ENCODE assay signal across 7 mouse cellular contexts in the genomic region with DNA sequence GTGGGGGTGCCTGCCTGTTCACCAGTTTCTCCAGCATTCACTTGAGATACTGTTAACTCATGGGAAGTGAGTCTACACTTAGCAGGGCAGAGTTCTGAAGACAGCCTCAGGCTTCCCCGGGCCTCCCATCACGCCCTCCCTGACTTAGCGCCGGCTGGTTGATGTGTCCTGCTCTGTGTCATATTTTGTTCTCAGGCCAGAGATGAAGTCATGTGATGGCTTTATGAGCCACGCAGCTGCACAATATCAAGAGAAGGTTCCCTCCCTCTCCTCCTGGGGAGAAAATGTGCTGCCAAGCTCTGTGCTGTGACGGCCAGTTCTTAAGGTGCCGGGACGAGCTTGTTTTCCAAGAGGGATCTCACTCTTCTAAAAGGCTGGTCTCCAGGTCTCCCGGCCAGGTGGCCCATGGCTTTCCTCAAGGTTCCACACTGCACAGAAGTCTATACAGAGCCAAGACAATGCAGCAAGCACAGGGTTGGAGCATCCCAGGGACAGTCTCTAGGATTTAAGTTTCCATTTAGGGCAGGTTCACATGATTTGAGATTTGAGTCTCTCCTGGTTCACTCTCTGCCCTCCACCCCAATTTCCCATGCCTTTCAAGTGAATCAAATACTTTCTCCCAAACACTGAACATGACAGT.
DNase-seq lines count a peak whose midpoint lies in the region; ATAC-seq and TF ChIP-seq lines count a peak whose summit lies in the region.

No protein-coding gene starts in this region.

- H3K36me3 ChIP-seq in hindbrain, embryonic 14.5 days (replicated peaks; ENCODE audit: control insufficient read depth, insufficient read depth), result no peaks in the 10 kb centered on the region

- H3K27ac ChIP-seq in cortical plate, adult 2 months (ENCODE audit: insufficient read depth, low read length), result peak overlapping the region; percentile 60
- H3K27ac ChIP-seq in gastrocnemius, adult 2 months, result peak overlapping the region; percentile 68
- no peak overlapping the region for H3K27ac ChIP-seq in hindbrain, embryonic 14.5 days

- ATAC-seq in CD4-positive, CD25-positive, alpha-beta regulatory T cell, adult 4 months, result no peak
- ATAC-seq in hindbrain, embryonic 14.5 days (ENCODE audit: low FRiP score), result no peak

- no peaks in the 10 kb centered on the region for H3K4me1 ChIP-seq in cortical plate, adult 2 months (ENCODE audit: control insufficient read depth, insufficient read depth, low read length)
- H3K4me1 ChIP-seq in hindbrain, embryonic 14.5 days (replicated peaks; ENCODE audit: control insufficient read depth, insufficient read depth, low read length), result peaks cover 1% of the 10 kb centered on the region

- no peaks in the 10 kb centered on the region for H3K27me3 ChIP-seq in hindbrain, embryonic 14.5 days (ENCODE audit: control insufficient read depth, insufficient read depth, low read length)

- TF ChIP-seq POLR2A in cortical plate, adult 2 months (IDR thresholded peaks at IDR 0.05; ENCODE audit: extremely low read depth, insufficient read depth, low read length), result no peak

- H3K9ac ChIP-seq in hindbrain, embryonic 14.5 days, result no peak overlapping the region

- WGBS in hindbrain, embryonic 14.5 days, result 91% methylated on average over 9 of the region's 9 CpGs

- peak; percentile 69 for DNase-seq in gastrocnemius, adult 2 months
- peak; percentile 13 for DNase-seq in kidney, adult 18-20 months
- peak; percentile 67 for DNase-seq in lung, postnatal 25 days (ENCODE audit: low spot score)
- DNase-seq in hindbrain, embryonic 14.5 days (ENCODE audit: low spot score), result no peak
- no peak for DNase-seq in left cerebral cortex, postnatal 10 days (ENCODE audit: extremely low spot score in 1 of 2, low spot score in 2 of 2)

- H3K4me2 ChIP-seq in hindbrain, embryonic 14.5 days (replicated peaks), result no peak overlapping the region

- intact Hi-C loops in gastrocnemius, adult 2 months (cut with DNase I), result no loop called here
- intact Hi-C loops in left cerebral cortex, postnatal 10 days (cut with DNase I), result no loop called here

- no peak for TF ChIP-seq CTCF in cortical plate, adult 2 months (IDR thresholded peaks at IDR 0.05; ENCODE audit: extremely low read depth, insufficient read depth, low read length)
- TF ChIP-seq CTCF in gastrocnemius, adult 2 months (IDR thresholded peaks at IDR 0.05), result no peak

- no peak overlapping the region for H3K4me3 ChIP-seq in cortical plate, adult 2 months (ENCODE audit: insufficient read depth, low read length)
- no peak overlapping the region for H3K4me3 ChIP-seq in gastrocnemius, adult 2 months
- H3K4me3 ChIP-seq in hindbrain, embryonic 14.5 days (replicated peaks; ENCODE audit: low read length), result no peak overlapping the region

- peaks cover 14% of the 10 kb centered on the region; the same call in 1 of the 2 replicates for H3K9me3 ChIP-seq in hindbrain, embryonic 14.5 days (ENCODE audit: control insufficient read depth, low read length)

Comparison
In these comparisons a context has a peak if more than half of its experiments do, and no peak if none do; other contexts are left out.
1. DNase-seq: peak in gastrocnemius, adult 2 months (single experiment), kidney, adult 18-20 months (single experiment) and lung, postnatal 25 days (single experiment); none in hindbrain, embryonic 14.5 days (single experiment) and left cerebral cortex, postnatal 10 days (0 of 2).